Mouse (Mus musculus) G1E (cell line): ENCODE results near the gene Pitx3. TPM values are rescaled to one million over a fixed set of nuclear protein-coding genes. Genes with fewer than 3 reads are reported as not detected.
A peak's percentile ranks its signal among the peaks of the same experiment; 100 is the strongest.
"Not testable (repeated sequence)": the region's sequence is repeated elsewhere in the genome, so short reads cannot be mapped to it uniquely, and the experiment has no call there.

Source experiments
- ATAC-seq: 2 replicates; pipeline ENCODE4 v1.8.0; 2016; ENCODE audit warnings: mild to moderate bottlenecking; ENCODE audit not compliant: insufficient number of reproducible peaks, poor library complexity, low FRiP score, severe bottlenecking; ENCODE audit errors: extremely low read depth
- DNase-seq: peaks from one replicate; pipeline ENCODE4 v3.0.0; 2012; ENCODE audit warnings: low spot score
- H3K27me3 ChIP-seq: 2 replicates; pipeline ENCODE4 v1.6.1; 2012; ENCODE audit warnings: mild to moderate bottlenecking, low read length, inconsistent platforms; ENCODE audit not compliant: insufficient read depth
- H3K36me3 ChIP-seq: replicated peaks from 2 replicates; pipeline ENCODE3; 2012; ENCODE audit warnings: mild to moderate bottlenecking, inconsistent platforms
- H3K4me1 ChIP-seq: 2 replicates; pipeline ENCODE4 v1.6.1; 2012; ENCODE audit warnings: low read depth, low read length, inconsistent platforms, mixed read lengths; ENCODE audit not compliant: insufficient read depth
- H3K4me3 ChIP-seq: 2 replicates; pipeline ENCODE4 v1.5.1; 2012; ENCODE audit warnings: low read depth, mild to moderate bottlenecking, inconsistent platforms, low read length, moderate library complexity, mixed read lengths
- H3K9me3 ChIP-seq: replicated peaks from 2 replicates; pipeline ENCODE4 v1.6.1; 2012; ENCODE audit warnings: inconsistent platforms
- CTCF ChIP-seq: IDR thresholded peaks from 2 replicates; pipeline ENCODE4 v1.5.1; 2012; ENCODE audit warnings: low read depth, low read length, inconsistent platforms, mixed read lengths
- GATA1 ChIP-seq: IDR thresholded peaks from 2 replicates; pipeline ENCODE4 v1.6.1; 2012; ENCODE audit warnings: borderline replicate concordance, low read length, inconsistent platforms, mixed read lengths
- GATA2 ChIP-seq: IDR thresholded peaks from 2 replicates; pipeline ENCODE4 v1.6.1; 2012; ENCODE audit warnings: low read depth, low read length, inconsistent platforms, borderline replicate concordance
- POLR2AphosphoS5 ChIP-seq: IDR thresholded peaks from 2 replicates; pipeline ENCODE4 v1.6.1; 2012; ENCODE audit warnings: low read depth, low read length, inconsistent platforms; ENCODE audit not compliant: insufficient replicate concordance
- TAL1 ChIP-seq: conservative IDR thresholded peaks from 2 replicates; pipeline ENCODE4 v1.6.1; 2012; ENCODE audit warnings: low read depth, low read length, inconsistent platforms, mixed read lengths
- polyA plus RNA-seq: library from polyadenylated mRNA; stranded (reverse); fragments of >175 nt; gene quantifications from 2 replicates; pipeline ENCODE4 v1.2.3, GENCODE M21; 2012
- total RNA-seq, 2 experiments: library from RNA; stranded (forward) in 1 of 2; stranded (reverse) in 1 of 2; fragments of 200-1000 nt in 1 of 2; fragments of >200 nt in 1 of 2; fragmentation: Nextera tagmentation in 1 of 2; gene quantifications; 2 replicates each; pipeline ENCODE4 v1.2.3; 2014 to 2017

Pitx3 gene
- total and polyA plus RNA-seq, 3 experiments: not detected

GRCm38 (mm10) chr19:46135789-46136638, 12.1 kb downstream of the Pitx3 start:
- Histone ChIP-seq H3K36me3 (no peaks in the 10 kb centered on the region), H3K9me3 (peaks cover 10% of the 10 kb centered on the region), H3K4me1 (peaks cover 17% of the 10 kb centered on the region), H3K4me3 (no peak overlapping the region; the same call in 1 of the 2 replicates), H3K27me3 (peaks cover 61% of the 10 kb centered on the region)
- no peak for DNase-seq
- ATAC-seq: no peak
- no peak for TF ChIP-seq TAL1
- no peak for TF ChIP-seq GATA1
- TF ChIP-seq CTCF: no peak
- no peak for TF ChIP-seq GATA2
- no peak for TF ChIP-seq POLR2AphosphoS5

- Histone ChIP-seq H3K27me3 (peaks cover 54% of the 10 kb centered on the region), H3K36me3 (no peaks in the 10 kb centered on the region), H3K9me3 (peaks cover 10% of the 10 kb centered on the region), H3K4me3 (no peak overlapping the region), H3K4me1 (peaks cover 17% of the 10 kb centered on the region)
- peak; percentile 45 for DNase-seq
- TF ChIP-seq POLR2AphosphoS5 (no peak), GATA2 (no peak), CTCF (peak; percentile 88)
- peak; percentile 34; the same call in 1 of the 2 replicates for ATAC-seq
Measured at GRCm38 (mm10) chr19:46135297-46135696, 12.8 kb downstream of the Pitx3 start.

DNA sequence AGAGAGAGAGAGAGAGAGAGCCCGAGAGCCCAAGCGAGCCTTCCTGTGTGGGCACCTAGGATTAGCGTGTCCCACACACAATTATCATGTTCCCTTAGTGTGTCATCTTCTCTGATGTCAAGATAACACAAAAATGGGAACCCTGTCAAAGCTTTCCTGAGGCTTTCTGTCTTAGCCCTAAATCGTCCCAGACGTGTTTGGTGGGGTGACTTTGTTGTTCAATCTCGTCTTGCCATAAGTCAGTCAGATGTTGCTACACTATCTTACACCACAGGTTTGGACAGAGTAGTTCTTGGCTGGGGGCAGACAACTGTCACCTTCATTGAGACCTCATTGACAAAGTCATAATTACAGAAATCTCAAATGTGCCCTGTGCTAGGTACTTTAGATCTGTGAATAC, 15.5 kb downstream of the Pitx3 start:
- no peaks in the 10 kb centered on the region for H3K36me3 ChIP-seq
- DNase-seq (no peak), ATAC-seq (no peak)
- no peak for TF ChIP-seq TAL1
- TF ChIP-seq CTCF: no peak
- TF ChIP-seq GATA1: no peak
- TF ChIP-seq GATA2: no peak
- no peak for TF ChIP-seq POLR2AphosphoS5
- H3K9me3 ChIP-seq: peaks cover 10% of the 10 kb centered on the region
- peaks cover 48% of the 10 kb centered on the region for H3K27me3 ChIP-seq
- H3K4me1 ChIP-seq: peaks cover 17% of the 10 kb centered on the region
- H3K4me3 ChIP-seq: no peak overlapping the region

GRCm38 (mm10) chr19:46131694-46132525, 16.2 kb downstream of the Pitx3 start, which contains the start of gene Elovl3:
Gene Elovl3 (plus strand): TSS chr19:46131897.
- Histone ChIP-seq H3K9me3 (peaks cover 10% of the 10 kb centered on the region), H3K27me3 (peaks cover 44% of the 10 kb centered on the region), H3K4me3 (no peak within 1 kb of the TSS), H3K4me1 (peaks cover 14% of the 10 kb centered on the region), H3K36me3 (no peaks in the 10 kb centered on the region)
- ATAC-seq (no peak), DNase-seq (no peak)
- TF ChIP-seq POLR2AphosphoS5 (no peak), GATA2 (no peak), GATA1 (no peak), TAL1 (no peak), CTCF (no peak)

GRCm38 (mm10) chr19:46131283-46131682, 16.8 kb downstream of the Pitx3 start:
- peaks cover 4% of the 10 kb centered on the region for H3K9me3 ChIP-seq
- ATAC-seq (no peak), DNase-seq (no peak)
- TF ChIP-seq POLR2AphosphoS5 (no peak), GATA1 (no peak), GATA2 (no peak), TAL1 (no peak), CTCF (no peak)
- H3K4me3 ChIP-seq: no peak overlapping the region
- no peaks in the 10 kb centered on the region for H3K36me3 ChIP-seq
- peaks cover 37% of the 10 kb centered on the region for H3K27me3 ChIP-seq
- peaks cover 8% of the 10 kb centered on the region for H3K4me1 ChIP-seq

GRCm38 (mm10) chr19:46129737-46130136, 18.4 kb downstream of the Pitx3 start:
- not testable (repeated sequence) for H3K9me3 ChIP-seq, DNase-seq, H3K4me1 ChIP-seq, ATAC-seq, H3K36me3 ChIP-seq, H3K4me3 ChIP-seq
- H3K27me3 ChIP-seq: peaks cover 26% of the 10 kb centered on the region
